Mouse (Mus musculus) C2C12 (cell line): ENCODE measurements around the gene Celf1. TPM values are rescaled to one million over a fixed set of nuclear protein-coding genes. Genes with fewer than 3 reads are reported as not detected.

Source experiments
- H3K27me3 ChIP-seq: one replicate; pipeline ENCODE4 v1.6.1; 2011; ENCODE audit not compliant: control insufficient read depth, insufficient read depth, insufficient read length
- H3K36me3 ChIP-seq: one replicate; pipeline ENCODE4 v1.6.1; 2011; ENCODE audit not compliant: control insufficient read depth, insufficient read depth
- H3K4me3 ChIP-seq: one replicate; pipeline ENCODE4 v1.5.1; 2011; ENCODE audit warnings: mild to moderate bottlenecking, control low read depth; ENCODE audit not compliant: poor library complexity, insufficient read depth, severe bottlenecking
- H3K79me2 ChIP-seq: one replicate; pipeline ENCODE4 v1.6.1; 2011; ENCODE audit not compliant: control insufficient read depth, insufficient read depth
- H3K79me3 ChIP-seq: one replicate; pipeline ENCODE4 v1.6.1; 2011; ENCODE audit warnings: low read depth, control low read depth
- H3ac ChIP-seq: one replicate; pipeline ENCODE3; 2011; ENCODE audit warnings: low read depth; ENCODE audit not compliant: control insufficient read depth, insufficient read length
- CEBPB ChIP-seq: IDR thresholded peaks from one replicate; pipeline ENCODE4 v1.6.1; 2011; ENCODE audit warnings: low read depth, mild to moderate bottlenecking, control low read depth, moderate library complexity
- CTCF ChIP-seq: IDR thresholded peaks from one replicate; pipeline ENCODE4 v1.5.1; 2011; ENCODE audit not compliant: control insufficient read depth, insufficient read depth, insufficient read length
- FOSL1 ChIP-seq: IDR thresholded peaks from one replicate; pipeline ENCODE4 v1.8.0; 2011; ENCODE audit warnings: mild to moderate bottlenecking, low read length; ENCODE audit not compliant: poor library complexity, insufficient read depth, severe bottlenecking
- MAX ChIP-seq: IDR thresholded peaks from one replicate; pipeline ENCODE4 v1.6.1; 2011; ENCODE audit warnings: mild to moderate bottlenecking, control low read depth
- MYOD1 ChIP-seq: IDR thresholded peaks from one replicate; pipeline ENCODE4 v1.6.1; 2011; ENCODE audit warnings: low read depth; ENCODE audit not compliant: control insufficient read depth, insufficient read length
- MYOG ChIP-seq: IDR thresholded peaks from one replicate; pipeline ENCODE4 v1.6.1; 2011; ENCODE audit not compliant: control insufficient read depth, insufficient read length; ENCODE audit errors: extremely low read depth
- USF1 ChIP-seq: IDR thresholded peaks from one replicate; pipeline ENCODE4 v1.6.1; 2011; ENCODE audit warnings: low read depth, mild to moderate bottlenecking, control low read depth, moderate library complexity
- polyA plus RNA-seq: library from polyadenylated mRNA; unstranded; fragments of >200 nt; fragmentation: generic; extraction: Trizol; gene quantifications from one replicate; pipeline ENCODE4 v1.2.1, GENCODE M21; 2012; ENCODE audit warnings: missing spikeins

Celf1 gene
- polyA plus RNA-seq, 1 experiment = 34.8 TPM

GRCm38 (mm10) chr2:90964811-90965465, 24.8 kb downstream of the Celf1 start:
- no peak overlapping the region for H3K4me3 ChIP-seq
- H3K36me3 ChIP-seq = peaks cover 14% of the 10 kb centered on the region
- TF ChIP-seq MYOD1 = no peak
- TF ChIP-seq MYOG = no peak
- TF ChIP-seq MAX = no peak
- no peak for TF ChIP-seq USF1
- TF ChIP-seq FOSL1 = no peak
- no peaks in the 10 kb centered on the region for H3K27me3 ChIP-seq
- no peak overlapping the region for H3ac ChIP-seq
- H3K79me2 ChIP-seq = peaks cover 100% of the 10 kb centered on the region
- peaks cover 94% of the 10 kb centered on the region for H3K79me3 ChIP-seq

GRCm38 (mm10) chr2:90965466-90966080, 25.4 kb downstream of the Celf1 start:
- H3K79me2 ChIP-seq = peaks cover 100% of the 10 kb centered on the region
- H3K36me3 ChIP-seq = peaks cover 14% of the 10 kb centered on the region
- H3K79me3 ChIP-seq = peaks cover 94% of the 10 kb centered on the region
- H3K27me3 ChIP-seq = no peaks in the 10 kb centered on the region
- H3K4me3 ChIP-seq = no peak overlapping the region
- TF ChIP-seq CTCF = no peak
- TF ChIP-seq CEBPB = no peak
- no peak for TF ChIP-seq USF1
- no peak for TF ChIP-seq MYOG
- TF ChIP-seq FOSL1 = no peak
- TF ChIP-seq MYOD1 = no peak
- TF ChIP-seq MAX = no peak
- H3ac ChIP-seq = no peak overlapping the region

- peaks cover 100% of the 10 kb centered on the region for H3K79me2 ChIP-seq
- H3ac ChIP-seq = no peak overlapping the region
- TF ChIP-seq FOSL1 = no peak
- TF ChIP-seq USF1 = no peak
- no peak for TF ChIP-seq MAX
- TF ChIP-seq CTCF = no peak
- no peak for TF ChIP-seq MYOG
- no peak for TF ChIP-seq MYOD1
- TF ChIP-seq CEBPB = no peak
- peaks cover 96% of the 10 kb centered on the region for H3K79me3 ChIP-seq
- no peak overlapping the region for H3K4me3 ChIP-seq
- H3K27me3 ChIP-seq = no peaks in the 10 kb centered on the region
- peaks cover 24% of the 10 kb centered on the region for H3K36me3 ChIP-seq
Measured at GRCm38 (mm10) chr2:90970606-90971005, 30.4 kb downstream of the Celf1 start.

GRCm38 (mm10) chr2:90974101-90974500, 33.9 kb downstream of the Celf1 start:
- Histone ChIP-seq H3K27me3 (no peaks in the 10 kb centered on the region), H3K4me3 (no peak overlapping the region), H3K36me3 (peaks cover 18% of the 10 kb centered on the region), H3K79me3 (peaks cover 95% of the 10 kb centered on the region), H3K79me2 (peaks cover 100% of the 10 kb centered on the region), H3ac (no peak overlapping the region)
- TF ChIP-seq MYOD1 (no peak), CEBPB (no peak), CTCF (no peak), USF1 (no peak), FOSL1 (no peak), MAX (no peak), MYOG (no peak)

- no peak for TF ChIP-seq MYOG
- TF ChIP-seq CTCF = no peak
- TF ChIP-seq USF1 = no peak
- no peak for TF ChIP-seq CEBPB
- TF ChIP-seq MYOD1 = no peak
- TF ChIP-seq MAX = no peak
- no peak for TF ChIP-seq FOSL1
- no peak overlapping the region for H3K4me3 ChIP-seq
- H3ac ChIP-seq = no peak overlapping the region
- H3K36me3 ChIP-seq = peaks cover 18% of the 10 kb centered on the region
- H3K79me2 ChIP-seq = peaks cover 100% of the 10 kb centered on the region
- H3K79me3 ChIP-seq = peaks cover 96% of the 10 kb centered on the region
- H3K27me3 ChIP-seq = no peaks in the 10 kb centered on the region
Measured at GRCm38 (mm10) chr2:90975181-90975835, 35.1 kb downstream of the Celf1 start.
